Mouse (Mus musculus) erythroblast, embryonic 14.5 days (primary cell): ENCODE results near the gene Slc46a3.

Experiments
- GATA1 ChIP-seq: IDR thresholded peaks from 2 replicates; pipeline ENCODE4 v1.6.1; 2012; ENCODE audit warnings: low read length, inconsistent platforms, mixed read lengths
- TAL1 ChIP-seq: IDR thresholded peaks from 3 replicates; pipeline ENCODE4 v1.6.1; 2012; ENCODE audit warnings: low read length, inconsistent platforms, mixed read lengths

GRCm38 (mm10) chr5:147845319-147845718 is 49.3 kb downstream of the Slc46a3 start:
- TF ChIP-seq TAL1, result no peak
- no peak for TF ChIP-seq GATA1
